Mouse (Mus musculus) kidney, postnatal 36 days (tissue): ENCODE measurements around the gene Plxna2.

Source experiments
- DNase-seq, 2 experiments: peaks; one replicate each; pipeline ENCODE4 v3.0.0; 2021 to 2022; ENCODE audit warnings: mixed read lengths in 2 of 2

Gene Plxna2

GRCm38 (mm10) chr1:194617918-194618317 is at the start of gene Plxna2:
Gene Plxna2, plus strand, starts transcription at chr1:194618218.
- DNase-seq: no peak

GRCm38 (mm10) chr1:194573870-194574269 is 44.1 kb upstream of the Plxna2 start:
- DNase-seq: no peak

GRCm38 (mm10) chr1:194578270-194578669 is 39.7 kb upstream of the Plxna2 start:
- no peak for DNase-seq

- no peak for DNase-seq
Observed at GRCm38 (mm10) chr1:194580539-194580938, 37.5 kb upstream of the Plxna2 start.

GRCm38 (mm10) chr1:194586670-194587069 is 31.3 kb upstream of the Plxna2 start:
- no peak for DNase-seq

GRCm38 (mm10) chr1:194587532-194587931 is 30.5 kb upstream of the Plxna2 start:
- peak; percentile 67 to 77 for DNase-seq

- DNase-seq: no peak
Observed at GRCm38 (mm10) chr1:194587956-194588668, 29.9 kb upstream of the Plxna2 start.

- peak in 1 of 2 experiments; percentile 54 for DNase-seq
Observed at GRCm38 (mm10) chr1:194588711-194589451, 29.1 kb upstream of the Plxna2 start.

GRCm38 (mm10) chr1:194593155-194593554 is 24.9 kb upstream of the Plxna2 start:
- DNase-seq: no peak

- DNase-seq: no peak
Observed at GRCm38 (mm10) chr1:194607406-194608261, 10.4 kb upstream of the Plxna2 start.

- no peak for DNase-seq
Observed at GRCm38 (mm10) chr1:194610516-194610915, 7.5 kb upstream of the Plxna2 start.

- no peak for DNase-seq
Observed at GRCm38 (mm10) chr1:194612628-194613027, 5.4 kb upstream of the Plxna2 start.

GRCm38 (mm10) chr1:194613271-194613834 is 4.7 kb upstream of the Plxna2 start:
- peak in 1 of 2 experiments; percentile 49 for DNase-seq

GRCm38 (mm10) chr1:194613923-194614830 is 3.8 kb upstream of the Plxna2 start:
- DNase-seq: peak; percentile 41 to 62

GRCm38 (mm10) chr1:194616136-194616535 is 1.9 kb upstream of the Plxna2 start:
- DNase-seq: no peak

GRCm38 (mm10) chr1:194618841-194619311 is 858 bp downstream of the Plxna2 start:
- DNase-seq: peak; percentile 86 to 90

GRCm38 (mm10) chr1:194619353-194620244 is 1.6 kb downstream of the Plxna2 start:
- DNase-seq: peak; percentile 90 to 92

GRCm38 (mm10) chr1:194620245-194620991 is 2.4 kb downstream of the Plxna2 start:
- peak in 1 of 2 experiments; percentile 70 for DNase-seq

GRCm38 (mm10) chr1:194622174-194622573 is 4.2 kb downstream of the Plxna2 start:
- DNase-seq: no peak

GRCm38 (mm10) chr1:194622677-194623076 is 4.7 kb downstream of the Plxna2 start:
- no peak for DNase-seq
